Mouse (Mus musculus) lung, postnatal 4 days (tissue): ENCODE results near the gene Gck.
A peak's percentile ranks its signal among the peaks of the same experiment; 100 is the strongest.
"Not testable (repeated sequence)": the region's sequence is repeated elsewhere in the genome, so short reads cannot be mapped to it uniquely, and the experiment has no call there.

Source experiments
- DNase-seq, 2 experiments: peaks; one replicate each; pipeline ENCODE4 v3.0.0; 2021

The Gck gene

DNA sequence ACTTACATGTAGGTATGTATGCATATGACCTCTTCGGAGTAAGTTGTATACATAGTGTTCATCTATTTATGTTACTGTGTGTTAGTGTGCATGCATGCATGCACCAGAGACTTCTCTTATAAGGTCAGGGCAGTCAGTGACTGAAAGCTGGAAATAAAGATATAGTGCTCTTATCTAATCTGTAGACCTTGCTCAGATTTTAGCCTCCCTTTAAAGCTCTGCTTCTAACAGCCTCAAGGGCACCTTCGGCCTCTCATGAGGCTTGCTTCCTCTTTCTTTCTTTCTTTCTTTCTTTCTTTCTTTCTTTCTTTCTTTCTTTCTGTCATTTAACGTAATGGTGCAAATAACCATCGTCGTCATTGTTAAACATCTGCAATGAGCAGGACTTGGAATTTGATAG is 4.6 kb upstream of the Gck start:
- DNase-seq = no peak

DNA sequence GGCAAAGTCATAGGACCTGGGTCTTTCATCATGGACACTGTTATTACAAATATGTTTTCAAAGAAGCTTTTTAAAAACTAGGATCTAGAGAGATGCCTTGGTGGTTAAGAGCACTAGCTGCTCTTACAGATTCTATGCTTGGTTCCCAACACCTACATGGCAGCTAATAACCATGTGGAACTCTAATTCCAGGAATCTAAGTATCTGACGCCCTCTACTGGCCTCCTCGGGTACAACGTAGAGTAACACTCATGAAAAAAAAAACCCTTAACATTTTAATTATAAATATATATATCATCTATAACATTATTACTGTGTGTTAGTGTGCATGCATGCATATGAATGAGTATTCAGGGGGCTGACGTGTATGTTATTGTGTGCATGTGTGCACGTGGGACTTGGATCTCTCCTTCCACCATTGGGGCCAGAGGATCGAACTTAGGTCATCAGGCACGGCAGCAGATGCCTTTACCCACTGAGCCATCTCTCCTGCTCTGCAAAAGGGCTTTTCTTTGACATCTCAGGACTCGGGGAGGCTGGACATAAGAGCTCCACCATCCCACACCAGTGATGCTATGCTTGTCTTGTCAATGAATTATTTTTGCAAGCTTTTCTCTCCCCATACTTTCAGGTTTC is 3.4 kb upstream of the Gck start:
- DNase-seq = peak in 1 of 2 experiments; percentile 30

- DNase-seq = peak; percentile 62 to 70
These were observed 2.6 kb upstream of the Gck start for GRCm38 (mm10) chr11:5952501-5952900.

DNA sequence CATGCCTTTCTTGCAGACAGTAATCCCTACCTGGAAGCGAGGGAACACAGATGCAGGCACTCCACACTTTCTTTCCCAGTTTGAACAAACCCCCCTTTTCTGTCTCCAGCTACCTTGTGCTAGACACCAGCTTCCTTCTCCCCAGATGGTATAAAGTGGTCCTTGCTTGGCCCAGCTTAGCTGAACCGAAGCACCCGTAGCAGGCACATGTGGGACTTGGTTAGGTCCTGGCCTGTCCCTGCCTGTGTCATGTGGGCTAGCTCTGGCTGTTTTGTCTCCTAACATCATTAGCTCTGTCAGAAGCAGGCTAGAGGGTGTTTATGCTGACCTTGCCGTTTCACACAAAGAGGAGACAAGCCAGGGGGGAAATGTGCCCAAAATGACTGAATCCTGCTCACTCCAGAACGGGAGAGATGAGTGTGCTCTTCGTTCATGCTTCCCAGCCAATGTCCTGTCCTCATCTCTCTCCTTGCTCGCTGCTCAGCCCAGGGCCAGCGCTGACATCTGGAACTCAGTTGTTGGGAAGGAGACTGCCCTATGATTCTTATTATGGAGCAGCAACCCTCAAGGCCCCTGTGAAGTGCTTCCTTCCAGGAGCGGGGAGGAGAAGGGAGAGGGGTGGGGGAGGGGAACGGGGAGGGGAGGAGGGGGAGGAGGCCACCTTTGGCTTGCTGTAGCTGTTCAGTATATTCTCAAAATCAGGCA is 1.2 kb downstream of the Gck start:
- DNase-seq = no peak

- no peak for DNase-seq
These were observed 2.1 kb downstream of the Gck start for GRCm38 (mm10) chr11:5947796-5948195.

DNA sequence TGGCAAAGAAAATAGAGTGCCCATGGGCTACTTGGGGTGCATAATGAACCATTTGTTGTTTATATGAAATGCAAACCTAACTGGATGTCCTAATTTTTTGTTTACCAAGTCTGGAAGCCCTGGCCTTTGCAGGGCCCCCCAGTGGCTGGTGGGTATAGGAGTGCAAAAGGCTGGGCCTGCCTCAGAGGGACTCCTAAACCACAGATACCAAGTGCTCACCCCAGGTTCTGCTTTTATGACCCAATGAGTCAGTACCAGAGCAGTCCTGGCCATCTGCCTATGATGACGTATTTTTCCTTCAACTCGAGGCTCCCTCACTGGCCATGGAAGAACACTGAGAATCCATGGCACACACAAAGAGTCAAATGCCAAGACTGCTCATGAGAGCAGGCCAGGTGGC is 4.8 kb downstream of the Gck start:
- peak in 1 of 2 experiments; percentile 17 for DNase-seq

DNA sequence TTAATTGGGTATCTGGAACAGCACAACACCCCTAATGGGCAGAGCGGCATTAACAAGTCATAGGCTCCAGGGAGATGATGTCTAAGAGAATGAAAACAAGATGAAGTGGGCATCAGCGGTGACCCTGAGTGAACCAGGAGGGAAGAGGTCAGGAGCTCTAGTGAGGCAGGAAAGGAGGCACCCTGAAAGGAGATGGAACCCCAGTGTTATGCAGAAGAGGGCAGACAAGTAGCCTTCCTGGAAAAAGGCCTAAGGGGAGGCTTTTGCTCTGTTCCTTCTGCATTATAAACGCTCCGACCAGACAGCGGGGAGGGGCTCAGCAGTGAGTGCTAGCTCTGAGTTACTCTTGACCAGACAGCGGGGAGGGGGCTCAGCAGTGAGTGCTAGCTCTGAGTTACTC is 6.9 kb downstream of the Gck start:
- DNase-seq = no peak

DNA sequence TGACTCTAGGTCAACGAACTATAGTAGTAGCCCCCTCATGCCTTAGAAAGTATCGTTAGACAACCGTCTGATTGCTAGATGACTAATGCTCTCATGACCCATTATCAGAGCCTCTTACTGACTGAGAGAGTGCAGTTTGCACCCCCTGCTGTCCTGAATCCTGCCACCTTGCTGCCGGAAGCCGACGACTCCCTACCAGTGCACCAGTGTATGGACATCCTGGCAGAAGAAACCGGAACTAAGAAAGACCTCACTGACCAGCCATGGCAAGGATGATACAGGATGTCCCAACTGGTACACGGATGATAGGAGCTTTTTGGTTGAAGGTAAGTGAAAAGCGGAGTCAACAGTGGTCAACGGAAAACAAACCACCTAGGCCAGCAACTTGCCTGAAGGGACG is 15.3 kb downstream of the Gck start:
- not testable (repeated sequence) for DNase-seq

GRCm38 (mm10) chr11:5931947-5932346 is 17.9 kb downstream of the Gck start:
- DNase-seq = peak in 1 of 2 experiments; percentile 44

GRCm38 (mm10) chr11:5930578-5930977 is 19.3 kb downstream of the Gck start:
- no peak for DNase-seq

DNA sequence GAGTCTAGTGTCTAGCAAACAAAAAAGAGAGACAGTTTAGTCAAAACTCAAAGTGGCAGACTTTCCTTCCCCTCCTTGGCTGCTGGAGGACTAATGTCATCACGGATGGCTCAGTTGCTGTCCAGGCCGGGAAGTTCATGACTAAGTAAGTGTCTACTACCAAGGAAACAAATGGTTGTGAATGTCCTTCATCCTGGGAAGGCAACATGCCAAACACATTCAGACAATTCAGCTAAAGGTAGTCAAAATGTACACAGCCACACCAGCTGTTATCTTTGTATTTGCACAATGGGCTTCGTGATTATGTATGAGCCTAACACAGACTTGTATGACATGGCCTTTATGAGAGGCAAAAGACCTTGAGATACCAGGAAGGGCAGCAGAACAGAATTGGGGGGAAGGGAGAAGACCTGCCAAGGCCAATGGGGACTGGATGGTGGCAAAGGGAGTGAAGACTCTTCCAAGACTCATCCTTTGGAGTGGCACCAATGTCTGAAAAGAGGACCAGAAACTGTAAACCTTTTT is 23.1 kb downstream of the Gck start:
- no peak for DNase-seq

DNA sequence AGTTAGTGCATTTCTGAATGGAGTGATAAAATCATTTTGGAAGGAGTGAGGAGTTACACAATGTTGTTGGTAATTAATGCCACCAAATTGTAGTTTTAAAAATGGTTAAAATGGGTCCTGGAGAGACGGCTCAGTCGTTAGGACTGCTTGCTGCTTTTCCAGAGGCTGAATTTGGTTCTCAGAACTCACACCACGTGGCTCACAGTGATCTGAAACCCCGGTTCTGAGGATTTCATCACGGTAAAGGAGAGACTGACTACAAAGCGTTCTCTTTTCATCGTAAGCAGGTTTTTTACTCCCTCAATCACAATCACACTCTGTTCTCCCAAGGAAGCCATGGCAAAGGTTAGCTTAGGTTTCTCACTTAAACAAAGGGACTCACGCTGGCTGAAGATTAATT is 25.2 kb downstream of the Gck start:
- no peak for DNase-seq

- peak; percentile 29 to 37 for DNase-seq
These were observed 29.4 kb downstream of the Gck start for GRCm38 (mm10) chr11:5920323-5920960.

GRCm38 (mm10) chr11:5919606-5920005 is 30.3 kb downstream of the Gck start:
- DNase-seq = no peak

- no peak for DNase-seq
These were observed 31.8 kb downstream of the Gck start for GRCm38 (mm10) chr11:5918111-5918510.

GRCm38 (mm10) chr11:5916178-5916548 is 33.7 kb downstream of the Gck start:
- no peak for DNase-seq

- DNase-seq = no peak
These were observed 34.3 kb downstream of the Gck start for GRCm38 (mm10) chr11:5915429-5916177.

DNA sequence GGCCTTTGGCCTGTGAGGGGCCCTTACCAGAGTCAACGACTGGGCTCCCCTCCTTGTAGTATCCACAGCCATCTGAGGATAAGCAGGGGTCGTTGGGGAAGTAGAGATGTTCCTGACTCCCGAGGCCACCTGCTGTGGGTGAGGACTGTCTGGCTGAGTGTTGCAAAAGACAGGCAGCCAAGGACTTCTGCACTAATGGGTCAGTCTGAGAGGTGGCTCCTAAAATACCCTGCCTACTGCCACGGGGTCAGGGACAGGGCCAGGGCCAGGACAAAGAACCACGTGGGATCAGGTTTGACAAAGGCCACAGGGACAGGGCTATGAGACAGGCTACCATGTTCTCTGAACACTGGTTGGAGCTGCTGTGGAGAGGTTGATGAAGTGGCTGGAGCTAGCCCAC is 34.9 kb downstream of the Gck start:
- no peak for DNase-seq

DNA sequence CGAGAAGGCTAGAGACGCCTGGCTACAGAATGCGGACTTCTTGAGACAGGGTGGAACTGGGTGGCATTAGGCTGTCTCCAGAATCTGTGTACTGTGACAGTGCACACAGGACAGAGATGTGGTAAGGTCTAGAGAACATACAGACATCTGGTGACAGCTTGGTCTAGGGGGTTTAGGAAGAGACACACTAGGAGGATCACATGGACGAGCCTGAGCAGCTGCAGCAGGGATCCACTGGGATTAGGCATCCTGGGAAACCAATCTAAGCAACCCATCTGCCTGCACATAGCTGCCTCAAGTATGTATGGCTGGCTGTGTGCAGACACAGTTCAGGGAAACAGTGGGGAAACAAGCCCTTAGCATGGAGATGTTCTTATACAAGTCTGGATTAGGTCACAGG is 35.9 kb downstream of the Gck start:
- peak in 1 of 2 experiments; percentile 8 for DNase-seq

DNA sequence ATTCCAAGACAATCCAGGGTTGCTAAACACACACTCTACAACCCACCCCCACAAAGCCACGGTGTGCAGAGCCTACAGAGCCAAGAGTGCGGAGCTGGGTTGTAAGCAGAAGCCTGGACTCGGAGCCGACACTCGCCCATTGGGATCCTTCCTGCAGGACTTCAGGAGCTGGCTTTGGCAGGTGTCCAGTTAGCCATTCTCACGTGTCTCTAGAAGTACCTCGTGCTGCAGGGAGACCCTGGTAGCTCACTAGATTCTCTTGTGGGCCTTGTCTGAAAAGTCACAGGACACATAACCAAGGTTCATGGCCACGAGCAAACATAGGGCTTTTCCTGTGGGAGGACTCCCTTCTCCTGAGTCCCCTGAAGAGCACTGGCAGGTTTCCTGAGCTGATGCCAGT is 36.6 kb downstream of the Gck start:
- DNase-seq = peak in 1 of 2 experiments; percentile 22

GRCm38 (mm10) chr11:5912635-5913034 is 37.2 kb downstream of the Gck start:
- peak; percentile 65 to 68 for DNase-seq

DNA sequence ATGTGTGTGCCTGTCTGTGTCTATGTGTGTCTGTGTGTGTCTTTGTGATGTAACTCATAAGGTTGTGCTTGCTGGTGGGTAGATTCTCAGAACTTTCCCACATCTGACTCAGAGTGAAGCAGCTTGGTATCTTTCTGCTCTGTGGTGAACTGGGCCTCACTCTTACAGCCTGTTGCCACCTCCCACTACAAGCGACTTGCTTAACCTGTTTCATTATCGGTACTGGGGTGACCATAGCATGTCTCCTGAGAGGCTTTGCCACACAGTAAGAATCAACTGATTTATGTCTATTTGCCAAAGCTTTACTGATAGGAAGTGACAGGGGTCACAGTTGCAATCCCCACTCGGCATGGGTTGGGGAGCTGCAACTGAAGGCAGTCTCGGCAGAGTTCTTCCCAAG is 41.2 kb downstream of the Gck start:
- DNase-seq = no peak

- peak in 1 of 2 experiments; percentile 12 for DNase-seq
These were observed 42.8 kb downstream of the Gck start for GRCm38 (mm10) chr11:5907096-5907495.
